Mouse (Mus musculus): ENCODE results near the gene Ccdc42.

Ccdc42 gene

DNA sequence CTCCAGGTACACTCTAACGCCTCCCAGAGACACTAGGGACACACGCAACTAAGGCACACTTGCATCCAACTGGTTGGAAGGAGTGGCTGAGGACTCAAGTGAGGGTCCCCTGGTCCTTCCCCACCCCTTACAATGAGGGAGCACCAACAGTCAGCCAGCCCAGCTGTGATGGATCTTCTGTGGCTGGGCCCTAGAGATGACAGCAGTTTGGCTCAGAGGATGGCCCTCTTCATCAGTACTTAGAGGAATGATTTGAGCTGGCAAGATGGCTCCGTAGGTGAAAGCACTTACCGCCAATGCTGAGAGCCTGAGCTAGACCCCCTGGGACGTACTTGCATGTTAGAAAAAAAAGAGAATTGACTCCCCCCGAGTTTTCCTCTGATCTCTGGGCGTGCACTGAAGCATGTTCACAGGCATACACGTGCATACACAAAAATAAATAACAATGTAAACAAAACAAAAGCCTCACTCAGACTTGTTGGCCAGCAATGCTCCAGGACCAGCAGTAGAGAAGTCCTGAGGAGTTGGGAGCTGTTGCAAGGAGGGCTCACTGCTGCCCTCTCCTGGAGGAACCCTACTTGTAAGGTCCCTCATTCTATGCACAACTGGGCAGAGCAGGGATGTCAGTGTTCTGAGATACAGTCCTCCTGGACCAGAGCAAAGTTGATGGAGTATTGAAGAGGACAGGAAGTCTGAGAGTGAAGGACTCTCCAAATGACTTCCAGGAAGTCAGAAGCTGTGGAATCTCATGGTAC, 2.4 kb downstream of the Ccdc42 start:
- DNase-seq = peak; percentile 70

- DNase-seq = no peak
Observed at GRCm38 (mm10) chr11:68591708-68592107, 4.9 kb downstream of the Ccdc42 start.

GRCm38 (mm10) chr11:68593247-68593646, 6.4 kb downstream of the Ccdc42 start:
- no peak for DNase-seq

DNA sequence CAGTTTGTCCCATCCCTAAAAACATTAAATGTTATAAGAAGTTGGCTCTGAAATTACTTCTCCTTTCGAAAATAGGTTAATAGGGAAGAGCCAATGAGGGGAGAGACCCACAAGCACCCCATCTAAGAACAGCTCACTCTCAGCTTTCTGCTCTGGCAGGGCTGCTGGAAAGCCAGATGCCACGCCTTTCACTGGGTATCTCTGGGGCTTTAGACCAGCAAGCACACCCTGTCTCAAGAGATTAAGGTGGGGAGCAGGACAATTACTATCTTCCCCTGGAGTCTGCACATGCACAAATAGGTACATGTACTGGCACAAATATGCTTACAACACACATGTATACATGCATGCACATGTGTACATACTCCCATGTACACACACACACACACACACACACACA, 11.1 kb downstream of the Ccdc42 start:
- DNase-seq = no peak

- DNase-seq = no peak
Observed at GRCm38 (mm10) chr11:68600551-68601021, 13.8 kb downstream of the Ccdc42 start.

GRCm38 (mm10) chr11:68601486-68601991, 14.7 kb downstream of the Ccdc42 start:
- no peak for DNase-seq

DNA sequence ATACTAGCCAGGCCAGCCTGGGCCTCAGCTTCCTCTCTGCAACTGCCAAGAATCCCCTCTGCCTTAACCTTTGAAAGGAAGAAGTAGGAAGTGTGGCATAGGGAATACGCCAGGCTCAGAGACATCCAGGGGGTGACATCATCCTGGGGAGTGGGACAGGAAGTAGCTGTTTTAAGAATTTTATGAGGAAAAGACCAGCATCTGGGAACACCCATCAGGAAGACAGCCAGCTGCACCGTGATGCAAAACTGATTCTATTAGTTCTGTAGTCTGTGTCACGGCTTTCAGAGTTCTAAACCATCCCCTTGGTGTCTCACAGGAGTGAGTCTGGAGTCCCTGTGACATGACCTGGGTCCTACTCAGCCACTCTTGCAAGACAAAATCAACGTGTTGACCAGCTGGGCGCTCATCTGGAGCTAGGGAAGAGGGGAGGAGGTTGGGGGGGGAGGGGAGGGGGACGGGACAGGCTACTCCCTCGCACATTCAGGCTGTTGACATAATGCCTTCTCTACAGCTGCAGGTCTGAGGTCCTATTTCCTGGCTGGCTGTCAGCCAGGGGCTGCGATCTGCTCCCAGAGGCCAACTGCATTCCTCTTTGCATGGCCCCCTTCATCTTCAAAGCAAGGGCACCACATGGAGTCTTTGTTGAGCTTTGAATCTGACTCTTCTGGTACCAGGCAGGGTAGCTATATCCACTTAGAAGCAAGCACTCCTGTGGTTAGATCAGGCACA, 15.5 kb downstream of the Ccdc42 start:
- no peak for DNase-seq

- DNase-seq = no peak
Observed at GRCm38 (mm10) chr11:68607046-68607445, 20.2 kb downstream of the Ccdc42 start.

DNA sequence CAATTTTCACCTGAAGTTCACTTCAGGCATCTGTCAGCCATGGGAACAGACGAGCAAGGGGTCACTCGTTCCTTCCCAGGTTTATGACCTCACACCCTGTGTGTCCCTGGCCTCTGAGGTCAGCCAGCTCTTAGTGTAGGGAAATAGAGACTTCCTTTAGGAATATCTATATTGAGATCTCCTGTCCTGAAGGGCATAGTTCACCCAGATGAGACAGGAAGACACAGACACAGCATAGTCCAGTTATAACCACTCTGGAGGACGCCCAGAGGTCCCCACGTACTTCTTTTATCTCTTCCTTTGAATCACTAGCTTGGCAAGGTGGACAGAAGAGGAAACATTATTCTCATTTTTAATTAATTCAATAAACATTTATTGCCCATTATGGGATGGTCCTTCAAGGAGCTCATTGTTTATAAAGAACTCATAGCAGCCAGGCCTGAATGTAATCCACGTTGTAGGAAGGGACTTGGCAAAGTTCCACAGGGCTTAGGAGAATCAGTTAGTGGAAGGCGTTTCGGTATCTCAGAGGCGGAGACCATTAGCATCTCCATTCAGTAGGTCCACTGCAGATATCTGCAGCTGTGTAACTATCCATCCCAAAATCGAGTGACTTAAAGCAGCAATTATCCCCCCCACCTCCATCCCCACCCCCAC, 23.2 kb downstream of the Ccdc42 start:
- DNase-seq = no peak

- DNase-seq = no peak
Observed at GRCm38 (mm10) chr11:68610567-68610947, 23.7 kb downstream of the Ccdc42 start.

DNA sequence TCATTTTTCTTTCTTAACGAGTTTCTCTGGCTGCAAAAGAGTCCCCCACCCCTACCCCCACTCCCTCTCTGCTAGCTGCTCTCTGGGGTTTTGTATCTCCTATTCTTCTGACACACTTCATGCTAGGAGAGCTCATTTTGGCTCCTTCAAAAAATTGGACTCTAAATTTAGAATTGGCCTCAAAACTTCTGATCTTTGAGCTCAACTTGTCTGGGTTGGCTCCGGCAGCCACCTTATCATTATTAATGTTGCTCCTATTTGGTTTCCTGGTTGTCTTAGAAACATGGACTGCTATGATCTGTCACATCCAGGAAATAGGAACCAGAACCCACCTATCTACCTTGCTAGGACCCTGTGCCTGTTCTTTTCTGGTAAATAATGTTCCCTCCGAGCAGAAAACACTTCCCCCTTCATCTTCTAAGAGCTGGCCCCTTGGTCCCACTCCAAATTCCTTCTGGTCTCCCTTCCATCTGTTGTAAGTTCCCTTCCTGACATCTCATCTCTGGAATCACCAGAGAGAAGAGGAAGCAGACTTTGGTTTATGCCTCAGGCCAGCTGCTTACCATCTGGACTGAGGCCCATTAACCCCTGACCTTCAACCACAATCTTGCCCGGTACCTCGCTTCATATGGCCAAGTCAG, 26.4 kb downstream of the Ccdc42 start:
- no peak for DNase-seq

DNA sequence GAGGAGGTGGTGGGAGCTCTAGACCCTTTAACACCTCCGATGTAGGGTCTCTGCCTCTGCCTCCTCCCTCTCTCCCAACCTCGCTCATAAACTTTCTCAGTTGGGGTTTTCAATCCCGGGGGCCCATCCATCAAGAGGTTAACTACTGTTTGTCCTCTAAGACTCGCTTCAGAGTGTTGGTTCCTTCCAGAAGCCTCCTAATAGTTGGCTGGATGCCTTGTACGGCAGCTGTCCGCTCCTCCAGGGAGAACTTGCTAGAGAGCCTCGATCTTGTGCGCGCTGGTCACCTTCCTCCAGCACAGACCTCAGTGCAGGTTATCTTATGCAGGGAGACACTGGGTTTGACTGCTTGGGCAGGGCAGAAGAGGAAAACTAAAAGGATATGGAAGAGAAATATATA, 35.9 kb downstream of the Ccdc42 start:
- DNase-seq = no peak

DNA sequence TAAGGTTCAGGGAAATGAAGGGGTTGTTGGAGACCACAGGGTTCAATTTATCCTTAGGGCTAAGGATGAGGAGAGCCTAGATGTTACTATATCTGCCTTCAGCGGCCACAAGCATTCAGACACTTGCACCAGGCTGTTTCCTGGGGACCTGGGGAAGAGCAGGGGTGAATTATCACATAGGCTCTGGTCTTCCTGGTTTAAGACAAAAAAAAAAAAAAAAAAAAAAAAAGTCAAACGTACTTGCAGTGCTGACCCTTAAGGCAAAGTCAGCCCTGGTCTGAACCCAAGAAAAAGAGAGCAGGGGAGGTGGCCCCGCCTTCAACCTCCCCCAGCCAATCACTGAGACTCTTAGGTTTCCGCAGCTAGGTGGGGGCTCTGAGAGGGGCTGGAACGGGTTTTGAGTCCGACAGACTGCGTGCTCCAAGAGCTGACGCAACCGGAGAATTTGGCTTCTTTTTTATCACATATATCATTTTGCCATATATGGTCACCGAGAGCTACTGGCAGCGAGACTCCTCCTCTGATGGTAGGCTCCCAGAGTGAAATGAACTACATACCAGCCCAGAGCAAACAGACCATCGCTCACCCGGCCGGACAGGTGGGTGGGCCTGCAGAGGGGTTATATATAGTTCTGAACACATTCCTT, 36.5 kb downstream of the Ccdc42 start:
- DNase-seq = peak; percentile 30

GRCm38 (mm10) chr11:68623871-68624258, 37.0 kb downstream of the Ccdc42 start:
- no peak for DNase-seq

- no peak for DNase-seq
Observed at GRCm38 (mm10) chr11:68631611-68632316, 44.9 kb downstream of the Ccdc42 start.

DNA sequence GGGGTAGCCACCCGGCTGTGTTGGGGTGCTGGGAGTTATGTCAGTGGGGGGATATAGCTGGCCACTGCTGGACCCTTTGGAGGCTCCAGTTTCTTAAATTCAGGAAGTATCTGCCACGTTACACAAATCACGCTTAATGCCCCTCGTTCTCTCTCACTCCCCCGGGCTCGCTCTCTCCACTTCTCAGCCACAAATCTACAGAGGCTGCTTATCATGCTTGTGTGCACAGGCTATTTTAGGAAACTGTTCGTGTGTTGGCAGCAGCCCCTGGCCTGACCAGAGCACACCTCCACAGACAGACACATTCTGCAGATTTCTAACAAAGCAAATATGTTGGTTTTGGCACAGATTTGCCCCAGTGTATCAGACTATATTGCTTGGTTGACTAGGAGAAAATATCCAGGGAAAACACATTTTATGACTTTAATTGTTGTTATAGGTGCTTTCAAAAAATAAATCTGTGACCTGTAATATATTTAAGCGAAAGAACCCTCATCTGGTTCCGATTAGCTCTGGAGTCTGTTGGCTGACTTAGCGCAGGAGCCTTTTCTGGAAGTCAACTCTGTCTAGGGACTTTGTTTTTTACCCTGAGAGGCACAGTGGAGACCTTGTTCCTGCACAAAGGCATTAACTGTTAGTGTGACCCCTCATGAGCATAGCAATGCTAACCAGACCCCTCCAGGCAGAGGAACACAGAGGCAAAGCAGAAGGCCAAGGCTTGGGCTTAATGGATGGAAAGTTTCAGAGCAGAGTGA, 51.2 kb downstream of the Ccdc42 start:
- peak; percentile 48 for DNase-seq

DNA sequence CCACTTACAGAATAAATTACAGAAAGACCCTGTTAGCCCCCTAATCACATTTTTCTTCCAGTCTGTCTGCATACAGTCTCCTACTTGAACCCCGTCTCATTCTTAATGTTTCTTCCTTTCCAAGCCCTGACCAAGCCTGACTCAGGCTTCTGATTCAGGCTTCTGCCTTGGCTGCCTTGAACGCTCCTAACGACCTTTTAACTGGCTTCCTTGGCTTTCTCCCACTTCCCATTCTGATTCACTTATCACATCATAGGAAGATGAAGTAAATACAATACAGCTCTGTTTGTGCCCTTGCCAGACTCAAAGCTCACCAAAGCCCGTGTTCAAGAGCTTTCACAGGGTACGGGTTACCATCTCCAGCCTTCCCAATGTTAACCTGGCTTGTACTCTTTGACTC, 54.5 kb downstream of the Ccdc42 start:
- DNase-seq = no peak

GRCm38 (mm10) chr11:68644781-68645180, 58.0 kb downstream of the Ccdc42 start:
- peak; percentile 32 for DNase-seq

All from kidney, adult 11 months (tissue).